Mouse (Mus musculus) A20 (cell line): ENCODE data around the gene Pno1.
A peak's percentile ranks its signal among the peaks of the same experiment; 100 is the strongest.
"Not testable (repeated sequence)": the region's sequence is repeated elsewhere in the genome, so short reads cannot be mapped to it uniquely, and the experiment has no call there.

Experiments
- DNase-seq: peaks from one replicate; pipeline ENCODE4 v3.0.0-alpha.2; 2011; ENCODE audit warnings: low read depth, low spot score

The Pno1 gene

GRCm38 (mm10) chr11:17211258-17212140, at the start of gene Pno1:
TSS of gene Pno1 (minus strand) at chr11:17211568.
- DNase-seq = peak; percentile 98

GRCm38 (mm10) chr11:17257861-17258260, 46.5 kb upstream of the Pno1 start:
- no peak for DNase-seq

GRCm38 (mm10) chr11:17257443-17257842, 46.1 kb upstream of the Pno1 start, which contains the start of gene C1d:
TSS of gene C1d (plus strand) at chr11:17257579.
- peak; percentile 95 for DNase-seq

- DNase-seq = no peak
These were observed 45.5 kb upstream of the Pno1 start for GRCm38 (mm10) chr11:17256813-17257365.

GRCm38 (mm10) chr11:17248715-17249114, 37.3 kb upstream of the Pno1 start:
- DNase-seq = no peak

- DNase-seq = not testable (repeated sequence)
These were observed 27.2 kb upstream of the Pno1 start for GRCm38 (mm10) chr11:17238598-17238997.

- no peak for DNase-seq
These were observed 25.2 kb upstream of the Pno1 start for GRCm38 (mm10) chr11:17236449-17237037.

GRCm38 (mm10) chr11:17232792-17233191, 21.4 kb upstream of the Pno1 start:
- DNase-seq = no peak

GRCm38 (mm10) chr11:17221126-17221525, 9.8 kb upstream of the Pno1 start:
- no peak for DNase-seq

GRCm38 (mm10) chr11:17215475-17215874, 4.1 kb upstream of the Pno1 start:
- DNase-seq = no peak

- no peak for DNase-seq
These were observed 1.6 kb upstream of the Pno1 start for GRCm38 (mm10) chr11:17212903-17213509.

- no peak for DNase-seq
These were observed 750 bp upstream of the Pno1 start for GRCm38 (mm10) chr11:17212141-17212495.

GRCm38 (mm10) chr11:17202481-17202880, 8.9 kb downstream of the Pno1 start:
- no peak for DNase-seq

GRCm38 (mm10) chr11:17200936-17201335, 10.4 kb downstream of the Pno1 start:
- DNase-seq = no peak

- DNase-seq = no peak
These were observed 11.4 kb downstream of the Pno1 start for GRCm38 (mm10) chr11:17199840-17200501.

- DNase-seq = no peak
These were observed 12.2 kb downstream of the Pno1 start for GRCm38 (mm10) chr11:17199170-17199569.

- peak; percentile 54 for DNase-seq
These were observed 19.1 kb downstream of the Pno1 start for GRCm38 (mm10) chr11:17192151-17192844.

GRCm38 (mm10) chr11:17188786-17189185, 22.6 kb downstream of the Pno1 start:
- DNase-seq = no peak

- no peak for DNase-seq
These were observed 23.7 kb downstream of the Pno1 start for GRCm38 (mm10) chr11:17187649-17188048.

- DNase-seq = peak; percentile 63
These were observed 28.2 kb downstream of the Pno1 start for GRCm38 (mm10) chr11:17183165-17183564.

GRCm38 (mm10) chr11:17181807-17182206, 29.6 kb downstream of the Pno1 start, which contains the start of gene Wdr92:
TSS of gene Wdr92 (plus strand) at chr11:17182107.
- no peak for DNase-seq
